Mouse (Mus musculus) MEL (cell line): ENCODE measurements around the gene Fbxw4. TPM values are rescaled to one million over a fixed set of nuclear protein-coding genes. Genes with fewer than 3 reads are reported as not detected.
"Not testable (repeated sequence)": the region's sequence is repeated elsewhere in the genome, so short reads cannot be mapped to it uniquely, and the experiment has no call there.

Experiments used
- DNase-seq: peaks from one replicate; pipeline ENCODE4 v3.0.0; 2011; ENCODE audit warnings: low read depth, low spot score
- H3K27ac ChIP-seq: 2 replicates; pipeline ENCODE4 v1.5.1; 2012; ENCODE audit warnings: low read depth, mild to moderate bottlenecking, control low read depth, low read length, moderate library complexity; ENCODE audit not compliant: control insufficient read depth
- H3K27me3 ChIP-seq, 2 experiments: fragments of 150-350 bp in 1 of 2; sonication (generic) in 1 of 2; 2 replicates each; pipeline ENCODE4 v1.6.1; 2012; ENCODE audit warnings: low read length in 2 of 2, mild to moderate bottlenecking in 2 of 2, improper control_type of control experiment in 1 of 2, moderate library complexity in 1 of 2; ENCODE audit not compliant: insufficient read depth in 2 of 2, control insufficient read depth in 1 of 2
- H3K36me3 ChIP-seq, 2 experiments: 2 replicates each; pipeline ENCODE4 v1.6.1; 2012 to 2014; ENCODE audit warnings: low read length in 2 of 2, improper control_type of control experiment in 1 of 2, inconsistent platforms in 1 of 2, mild to moderate bottlenecking in 1 of 2; ENCODE audit not compliant: insufficient read depth in 2 of 2, control insufficient read depth in 1 of 2
- H3K4me1 ChIP-seq, 2 experiments: fragments of 150-350 bp in 1 of 2; sonication (generic) in 1 of 2; 2 replicates each; pipeline ENCODE4 v1.6.1; 2012; ENCODE audit warnings: low read length in 2 of 2, improper control_type of control experiment in 1 of 2, mild to moderate bottlenecking in 1 of 2; ENCODE audit not compliant: insufficient read depth in 2 of 2, control insufficient read depth in 1 of 2
- H3K4me3 ChIP-seq, 2 experiments: fragments of 150-350 bp in 1 of 2; sonication (generic) in 1 of 2; 2 replicates each; pipeline ENCODE4 v1.5.1; 2012; ENCODE audit warnings: low read depth in 2 of 2, low read length in 2 of 2, mild to moderate bottlenecking in 2 of 2, moderate library complexity in 2 of 2, control low read depth in 1 of 2, improper control_type of control experiment in 1 of 2; ENCODE audit not compliant: control insufficient read depth in 1 of 2, insufficient read depth in 1 of 2
- H3K79me2 ChIP-seq: 2 replicates; pipeline ENCODE4 v1.6.1; 2012; ENCODE audit warnings: mild to moderate bottlenecking, low read length, moderate library complexity; ENCODE audit not compliant: control insufficient read depth, poor library complexity, insufficient read depth
- H3K9ac ChIP-seq: 2 replicates; pipeline ENCODE4 v1.6.1; 2012; ENCODE audit warnings: low read depth, mild to moderate bottlenecking, control low read depth, low read length, moderate library complexity; ENCODE audit not compliant: control insufficient read depth, poor library complexity, severe bottlenecking
- H3K9me3 ChIP-seq: fragments of 150-350 bp; sonication (generic); replicated peaks from 2 replicates; pipeline ENCODE4 v1.6.1; 2012; ENCODE audit warnings: mild to moderate bottlenecking, low read length, improper control_type of control experiment, moderate library complexity; ENCODE audit not compliant: insufficient read depth
- CHD2 ChIP-seq: IDR thresholded peaks from 2 replicates; pipeline ENCODE4 v1.6.1; 2011; ENCODE audit warnings: low read length, improper control_type of control experiment
- EP300 ChIP-seq, 2 experiments: IDR thresholded peaks; 2 replicates each; pipeline ENCODE4 v1.6.1; 2011; ENCODE audit warnings: improper control_type of control experiment in 2 of 2, low read length in 2 of 2, low read depth in 1 of 2, mild to moderate bottlenecking in 1 of 2
- GATA1 ChIP-seq: IDR thresholded peaks from 2 replicates; pipeline ENCODE4 v1.6.1; 2011; ENCODE audit warnings: low read depth, low read length, improper control_type of control experiment
- HCFC1 ChIP-seq: IDR thresholded peaks from 2 replicates; pipeline ENCODE4 v1.6.1; 2012; ENCODE audit warnings: low read depth, mild to moderate bottlenecking, inconsistent platforms, low read length, improper control_type of control experiment, moderate library complexity
- MAFK ChIP-seq: IDR thresholded peaks from 2 replicates; pipeline ENCODE4 v1.6.1; 2011; ENCODE audit warnings: low read depth, mild to moderate bottlenecking, low read length, improper control_type of control experiment, borderline replicate concordance
- MAZ ChIP-seq: IDR thresholded peaks from 2 replicates; pipeline ENCODE4 v1.6.1; 2012; ENCODE audit warnings: low read depth, mild to moderate bottlenecking, inconsistent platforms, low read length, improper control_type of control experiment
- MXI1 ChIP-seq: IDR thresholded peaks from 2 replicates; pipeline ENCODE4 v1.6.1; 2011; ENCODE audit warnings: mild to moderate bottlenecking, low read depth, low read length, improper control_type of control experiment
- RCOR1 ChIP-seq: IDR thresholded peaks from 2 replicates; pipeline ENCODE4 v1.6.1; 2012; ENCODE audit warnings: low read depth, mild to moderate bottlenecking, inconsistent platforms, low read length, improper control_type of control experiment
- TAL1 ChIP-seq: IDR thresholded peaks from 2 replicates; pipeline ENCODE4 v1.6.1; 2012; ENCODE audit warnings: mild to moderate bottlenecking, inconsistent platforms, low read length, moderate library complexity, mixed read lengths
- USF1 ChIP-seq: IDR thresholded peaks from 2 replicates; pipeline ENCODE4 v1.6.1; 2014; ENCODE audit warnings: low read depth, mild to moderate bottlenecking, inconsistent platforms, low read length, improper control_type of control experiment, moderate library complexity
- polyA plus RNA-seq, 2 experiments: library from polyadenylated mRNA; stranded (reverse) in 1 of 2; unstranded in 1 of 2; fragments of >175 nt in 1 of 2; fragments of >200 nt in 1 of 2; gene quantifications; 2 replicates each; pipeline versions ENCODE4 v1.2.1 to v1.2.4; 2012; ENCODE audit warnings: low replicate concordance in 2 of 2, low read depth in 1 of 2; ENCODE audit not compliant: insufficient read length in 2 of 2, insufficient read depth in 1 of 2, missing spikeins in 1 of 2
- total RNA-seq: library from RNA; depleted of rRNA; stranded (reverse); fragments of 300-350 nt; gene quantifications from 2 replicates; pipeline ENCODE4 v1.2.3, GENCODE M21; 2012

The Fbxw4 gene
- total and polyA plus RNA-seq, 3 experiments: 12.4 to 45.3 TPM; not detected in 1

GRCm38 (mm10) chr19:45549948-45550347 is 110.2 kb downstream of the Fbxw4 start:
- no peak overlapping the region for H3K27ac ChIP-seq
- no peak overlapping the region for H3K4me3 ChIP-seq
- TF ChIP-seq GATA1 (no peak), USF1 (no peak), CHD2 (no peak), HCFC1 (no peak), RCOR1 (no peak), MAFK (no peak)
- no peak overlapping the region for H3K9ac ChIP-seq
- H3K27me3 ChIP-seq: no peaks in the 10 kb centered on the region
- no peaks in the 10 kb centered on the region for H3K9me3 ChIP-seq
- no peaks in the 10 kb centered on the region for H3K79me2 ChIP-seq
- H3K36me3 ChIP-seq: no peaks in the 10 kb centered on the region; a peak in 1 of 4 replicates
- peaks cover 0 to 12% of the 10 kb centered on the region in 2 experiments; a peak in 2 of 4 replicates for H3K4me1 ChIP-seq
- DNase-seq: no peak

DNA sequence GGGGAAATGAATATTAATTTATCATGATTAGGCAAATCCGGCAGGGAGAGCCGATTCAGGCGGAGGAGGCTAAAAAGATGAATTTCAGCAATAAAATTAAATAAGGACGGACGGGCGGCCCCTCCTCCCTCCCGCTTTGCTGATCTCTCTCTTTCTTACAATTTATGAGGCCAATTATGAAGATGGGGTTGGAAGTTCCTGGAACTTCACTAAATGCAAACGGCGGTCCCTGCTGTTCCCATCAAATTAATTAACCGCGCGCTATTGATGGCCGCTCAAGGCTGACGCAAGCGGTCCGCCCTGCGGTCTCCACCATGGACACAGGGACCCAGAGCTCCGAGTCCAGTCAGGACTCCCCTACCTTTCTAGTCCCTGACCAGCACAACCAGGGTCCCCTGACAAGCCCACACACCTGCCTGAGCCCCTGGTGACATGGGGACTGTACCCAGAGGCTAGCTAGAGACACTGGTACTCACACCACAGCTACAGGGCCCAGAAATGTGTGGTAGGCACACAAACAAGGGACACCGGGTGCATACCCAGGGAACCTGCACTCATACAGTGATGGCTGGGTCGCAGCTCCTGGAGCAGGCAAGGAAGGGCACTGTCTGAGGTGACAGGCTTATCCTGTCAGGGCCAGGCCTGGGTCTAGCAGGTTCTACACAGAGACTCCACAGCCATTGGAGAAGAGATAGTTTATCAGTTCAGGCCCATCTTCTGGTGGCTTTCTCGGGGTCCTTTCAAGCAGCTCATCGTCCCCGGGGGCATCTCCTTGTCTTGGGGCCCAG is 110.8 kb downstream of the Fbxw4 start:
- H3K27me3 ChIP-seq: no peaks in the 10 kb centered on the region
- H3K9me3 ChIP-seq: no peaks in the 10 kb centered on the region
- no peaks in the 10 kb centered on the region; a peak in 1 of 4 replicates for H3K36me3 ChIP-seq
- no peak overlapping the region for H3K27ac ChIP-seq
- no peaks in the 10 kb centered on the region for H3K79me2 ChIP-seq
- no peak overlapping the region for H3K4me3 ChIP-seq
- DNase-seq: no peak
- peaks cover 2 to 12% of the 10 kb centered on the region in 2 experiments; a peak in 3 of 4 replicates for H3K4me1 ChIP-seq
- H3K9ac ChIP-seq: no peak overlapping the region
- TF ChIP-seq GATA1: peak; percentile 13; the same call in 1 of the 2 replicates
- no peak for TF ChIP-seq MXI1
- no peak for TF ChIP-seq MAZ
- peak; percentile 19; the same call in 1 of the 2 replicates for TF ChIP-seq TAL1
- TF ChIP-seq EP300 (IDR thresholded peaks at IDR 0.05; ENCODE audit: low read depth in 1 of 2, low read length in 2 of 2): 0 out of 4 replicates have a peak, but pooled peaks of 1 of the 2 experiments have one; percentile 20

GRCm38 (mm10) chr19:45548196-45548595 is 111.9 kb downstream of the Fbxw4 start:
- H3K36me3 ChIP-seq, H3K79me2 ChIP-seq, H3K27ac ChIP-seq, H3K4me3 ChIP-seq, H3K27me3 ChIP-seq, H3K9ac ChIP-seq, H3K9me3 ChIP-seq: not testable (repeated sequence)
- peak; percentile 79 for DNase-seq
- H3K4me1 ChIP-seq: peaks cover 2 to 15% of the 10 kb centered on the region in 2 experiments
